Mouse (Mus musculus): ENCODE data around the gene Baiap2.

- TF ChIP-seq HCFC1 (IDR thresholded peaks at IDR 0.05; ENCODE audit: low read depth, low read length) (no peak), TBP (conservative IDR thresholded peaks at IDR 0.05; ENCODE audit: low read depth, low read length) (no peak), CTCF (conservative IDR thresholded peaks at IDR 0.05 in 1 of 2, IDR thresholded peaks at IDR 0.05 in 1 of 2; ENCODE audit: low read depth in 2 of 2, low read length in 2 of 2) (no peak), KAT2A (IDR thresholded peaks at IDR 0.05; ENCODE audit: insufficient replicate concordance, low read length) (no peak), ZC3H11A (IDR thresholded peaks at IDR 0.05; ENCODE audit: low read depth, low read length) (no peak), POLR2AphosphoS2 (IDR thresholded peaks at IDR 0.05; ENCODE audit: low read depth, low read length) (no peak), USF1 (IDR thresholded peaks at IDR 0.05; ENCODE audit: low read depth, low read length) (no peak), ZNF384 (IDR thresholded peaks at IDR 0.05; ENCODE audit: low read depth, low read length) (no peak)
These were observed 31.2 kb downstream of the Baiap2 start for GRCm38 (mm10) chr11:119973789-119974188.

Data from CH12.LX (cell line).